Mouse (Mus musculus): ENCODE measurements around the gene Esyt3. TPM values are rescaled to one million over a fixed set of nuclear protein-coding genes. Genes with fewer than 3 reads are reported as not detected.

Gene Esyt3
- 0.32 and 1.2 TPM in 2 replicates for polyA plus RNA-seq (2015; fragmentation: Nextera tagmentation; extraction: Ambion mirVana)

- ATAC-seq (ENCODE audit: low FRiP score, low TSS enrichment) = peak; percentile 79
- peak within 1 kb of the TSS; percentile 82 for H3K4me2 ChIP-seq (replicated peaks; ENCODE audit: low read depth, low read length)
- H3K4me1 ChIP-seq (ENCODE audit: insufficient read depth, low read length) = peaks cover 9% of the 10 kb centered on the region
- no peaks in the 10 kb centered on the region for H3K36me3 ChIP-seq (ENCODE audit: insufficient read depth, low read length)
- no peaks in the 10 kb centered on the region for H3K9me3 ChIP-seq (ENCODE audit: low read length)
- H3K27ac ChIP-seq (ENCODE audit: low read length) = no peak within 1 kb of the TSS
- H3K4me3 ChIP-seq (ENCODE audit: low read length) = peak within 1 kb of the TSS; percentile 46
- H3K27me3 ChIP-seq (ENCODE audit: insufficient read depth, low read length) = peaks cover 46% of the 10 kb centered on the region
- under 1% methylated on average over 66 of the region's 66 CpGs for WGBS
- H3K9ac ChIP-seq (replicated peaks; ENCODE audit: low read length) = peak within 1 kb of the TSS; percentile 39; the same call in 1 of the 2 replicates
These were observed at the start of gene Esyt3 for GRCm38 (mm10) chr9:99357921-99358692. Gene Esyt3, minus strand, starts transcription at chr9:99358557.

GRCm38 (mm10) chr9:99401288-99401974 is 43.1 kb upstream of the Esyt3 start:
- no peaks in the 10 kb centered on the region for H3K9me3 ChIP-seq (ENCODE audit: low read length)
- 0 out of 2 replicates have a peak, but pooled peaks cover 3% of the 10 kb centered on the region for H3K36me3 ChIP-seq (ENCODE audit: insufficient read depth, low read length)
- H3K4me3 ChIP-seq (ENCODE audit: low read length) = no peak overlapping the region
- no peak for ATAC-seq (ENCODE audit: low FRiP score, low TSS enrichment)
- no peak overlapping the region for H3K27ac ChIP-seq (ENCODE audit: low read length)
- WGBS = 70% methylated on average over 9 of the region's 9 CpGs
- no peak overlapping the region for H3K9ac ChIP-seq (replicated peaks; ENCODE audit: low read length)
- H3K4me1 ChIP-seq (ENCODE audit: insufficient read depth, low read length) = no peaks in the 10 kb centered on the region
- H3K27me3 ChIP-seq (ENCODE audit: insufficient read depth, low read length) = no peaks in the 10 kb centered on the region
- H3K4me2 ChIP-seq (replicated peaks; ENCODE audit: low read depth, low read length) = no peak overlapping the region

- Histone ChIP-seq H3K9ac (replicated peaks; ENCODE audit: low read length) (no peak overlapping the region), H3K9me3 (ENCODE audit: low read length) (no peaks in the 10 kb centered on the region), H3K4me2 (replicated peaks; ENCODE audit: low read depth, low read length) (no peak overlapping the region), H3K27ac (ENCODE audit: low read length) (no peak overlapping the region), H3K27me3 (ENCODE audit: insufficient read depth, low read length) (no peaks in the 10 kb centered on the region), H3K4me1 (ENCODE audit: insufficient read depth, low read length) (no peaks in the 10 kb centered on the region), H3K4me3 (ENCODE audit: low read length) (no peak overlapping the region), H3K36me3 (ENCODE audit: insufficient read depth, low read length) (0 out of 2 replicates have a peak, but pooled peaks cover 3% of the 10 kb centered on the region)
- no peak for ATAC-seq (ENCODE audit: low FRiP score, low TSS enrichment)
- WGBS = 65% methylated on average over 6 of the region's 6 CpGs
These were observed 42.4 kb upstream of the Esyt3 start for GRCm38 (mm10) chr9:99400781-99401180.

GRCm38 (mm10) chr9:99397056-99397815 is 38.9 kb upstream of the Esyt3 start:
- Histone ChIP-seq H3K4me3 (ENCODE audit: low read length) (no peak overlapping the region), H3K27me3 (ENCODE audit: insufficient read depth, low read length) (no peaks in the 10 kb centered on the region), H3K4me2 (replicated peaks; ENCODE audit: low read depth, low read length) (no peak overlapping the region), H3K9me3 (ENCODE audit: low read length) (no peaks in the 10 kb centered on the region), H3K4me1 (ENCODE audit: insufficient read depth, low read length) (no peaks in the 10 kb centered on the region), H3K9ac (replicated peaks; ENCODE audit: low read length) (no peak overlapping the region), H3K27ac (ENCODE audit: low read length) (no peak overlapping the region), H3K36me3 (ENCODE audit: insufficient read depth, low read length) (peaks cover 9% of the 10 kb centered on the region; the same call in 1 of the 2 replicates)
- no peak for ATAC-seq (ENCODE audit: low FRiP score, low TSS enrichment)
- WGBS = 86% methylated on average over 13 of the region's 13 CpGs

- Histone ChIP-seq H3K27ac (ENCODE audit: low read length) (no peak overlapping the region), H3K27me3 (ENCODE audit: insufficient read depth, low read length) (no peaks in the 10 kb centered on the region), H3K4me3 (ENCODE audit: low read length) (no peak overlapping the region), H3K9ac (replicated peaks; ENCODE audit: low read length) (no peak overlapping the region), H3K4me2 (replicated peaks; ENCODE audit: low read depth, low read length) (no peak overlapping the region), H3K4me1 (ENCODE audit: insufficient read depth, low read length) (no peaks in the 10 kb centered on the region), H3K36me3 (ENCODE audit: insufficient read depth, low read length) (peaks cover 12% of the 10 kb centered on the region; the same call in 1 of the 2 replicates), H3K9me3 (ENCODE audit: low read length) (no peaks in the 10 kb centered on the region)
- no peak for ATAC-seq (ENCODE audit: low FRiP score, low TSS enrichment)
- 86% methylated on average over 11 of the region's 11 CpGs for WGBS
These were observed 36.0 kb upstream of the Esyt3 start for GRCm38 (mm10) chr9:99394366-99394765.

- H3K36me3 ChIP-seq (ENCODE audit: insufficient read depth, low read length) = peaks cover 12% of the 10 kb centered on the region; the same call in 1 of the 2 replicates
- no peak overlapping the region for H3K27ac ChIP-seq (ENCODE audit: low read length)
- no peak overlapping the region for H3K4me3 ChIP-seq (ENCODE audit: low read length)
- ATAC-seq (ENCODE audit: low FRiP score, low TSS enrichment) = no peak
- H3K9me3 ChIP-seq (ENCODE audit: low read length) = no peaks in the 10 kb centered on the region
- H3K9ac ChIP-seq (replicated peaks; ENCODE audit: low read length) = no peak overlapping the region
- H3K27me3 ChIP-seq (ENCODE audit: insufficient read depth, low read length) = no peaks in the 10 kb centered on the region
- WGBS = 97% methylated on average over 8 of the region's 8 CpGs
- H3K4me1 ChIP-seq (ENCODE audit: insufficient read depth, low read length) = no peaks in the 10 kb centered on the region
- no peak overlapping the region for H3K4me2 ChIP-seq (replicated peaks; ENCODE audit: low read depth, low read length)
These were observed 34.8 kb upstream of the Esyt3 start for GRCm38 (mm10) chr9:99393146-99393545.

GRCm38 (mm10) chr9:99391557-99391956 is 33.2 kb upstream of the Esyt3 start:
- Histone ChIP-seq H3K27ac (ENCODE audit: low read length) (no peak overlapping the region), H3K36me3 (ENCODE audit: insufficient read depth, low read length) (peaks cover 12% of the 10 kb centered on the region; the same call in 1 of the 2 replicates), H3K4me3 (ENCODE audit: low read length) (no peak overlapping the region), H3K4me1 (ENCODE audit: insufficient read depth, low read length) (no peaks in the 10 kb centered on the region), H3K4me2 (replicated peaks; ENCODE audit: low read depth, low read length) (no peak overlapping the region), H3K9ac (replicated peaks; ENCODE audit: low read length) (no peak overlapping the region), H3K27me3 (ENCODE audit: insufficient read depth, low read length) (no peaks in the 10 kb centered on the region), H3K9me3 (ENCODE audit: low read length) (no peaks in the 10 kb centered on the region)
- ATAC-seq (ENCODE audit: low FRiP score, low TSS enrichment) = no peak
- 87% methylated on average over 10 of the region's 10 CpGs for WGBS

GRCm38 (mm10) chr9:99390716-99391115 is 32.4 kb upstream of the Esyt3 start:
- ATAC-seq (ENCODE audit: low FRiP score, low TSS enrichment) = no peak
- no peak overlapping the region for H3K4me2 ChIP-seq (replicated peaks; ENCODE audit: low read depth, low read length)
- H3K4me1 ChIP-seq (ENCODE audit: insufficient read depth, low read length) = no peaks in the 10 kb centered on the region
- no peak overlapping the region for H3K27ac ChIP-seq (ENCODE audit: low read length)
- H3K4me3 ChIP-seq (ENCODE audit: low read length) = no peak overlapping the region
- H3K9me3 ChIP-seq (ENCODE audit: low read length) = no peaks in the 10 kb centered on the region
- peaks cover 12% of the 10 kb centered on the region; the same call in 1 of the 2 replicates for H3K36me3 ChIP-seq (ENCODE audit: insufficient read depth, low read length)
- WGBS = 41% methylated on average over 2 of the region's 2 CpGs
- no peaks in the 10 kb centered on the region for H3K27me3 ChIP-seq (ENCODE audit: insufficient read depth, low read length)
- H3K9ac ChIP-seq (replicated peaks; ENCODE audit: low read length) = no peak overlapping the region

- H3K4me1 ChIP-seq (ENCODE audit: insufficient read depth, low read length) = no peaks in the 10 kb centered on the region
- no peak overlapping the region for H3K4me3 ChIP-seq (ENCODE audit: low read length)
- no peak for ATAC-seq (ENCODE audit: low FRiP score, low TSS enrichment)
- H3K27ac ChIP-seq (ENCODE audit: low read length) = no peak overlapping the region
- WGBS = 53% methylated on average over 5 of the region's 5 CpGs
- no peak overlapping the region for H3K9ac ChIP-seq (replicated peaks; ENCODE audit: low read length)
- H3K4me2 ChIP-seq (replicated peaks; ENCODE audit: low read depth, low read length) = no peak overlapping the region
- H3K36me3 ChIP-seq (ENCODE audit: insufficient read depth, low read length) = peaks cover 12% of the 10 kb centered on the region; the same call in 1 of the 2 replicates
- no peaks in the 10 kb centered on the region for H3K27me3 ChIP-seq (ENCODE audit: insufficient read depth, low read length)
- no peaks in the 10 kb centered on the region for H3K9me3 ChIP-seq (ENCODE audit: low read length)
These were observed 31.8 kb upstream of the Esyt3 start for GRCm38 (mm10) chr9:99390201-99390600.

Measured in kidney, embryonic 16.5 days (tissue).